Mouse (Mus musculus) heart, embryonic 15.5 days (tissue): Measurements from ENCODE around the gene Lctl. TPM values are rescaled to one million over a fixed set of nuclear protein-coding genes. Genes with fewer than 3 reads are reported as not detected.
"Not testable (repeated sequence)": the region's sequence is repeated elsewhere in the genome, so short reads cannot be mapped to it uniquely, and the experiment has no call there.

ENCODE experiments used
- ATAC-seq: fragments of 200-750 bp; cut with Nextera tagmentation; replicated peaks from 2 replicates; pipeline ENCODE4 v1.8.0; 2017; ENCODE audit warnings: low read depth, moderate TSS enrichment; ENCODE audit not compliant: insufficient number of reproducible peaks, insufficient read depth, low FRiP score
- H3K27ac ChIP-seq: fragments of 300-500 bp; sonication (generic); 2 replicates; pipeline ENCODE4 v1.5.1; 2015; ENCODE audit warnings: mild to moderate bottlenecking, inconsistent platforms
- H3K27me3 ChIP-seq: fragments of 300-500 bp; sonication (generic); 2 replicates; pipeline ENCODE4 v1.6.1; 2015; ENCODE audit warnings: inconsistent platforms
- H3K36me3 ChIP-seq: fragments of 300-500 bp; sonication (generic); 2 replicates; pipeline ENCODE4 v1.6.1; 2015; ENCODE audit warnings: mild to moderate bottlenecking, inconsistent platforms
- H3K4me1 ChIP-seq: fragments of 300-500 bp; sonication (generic); replicated peaks from 2 replicates; pipeline ENCODE4 v1.6.1; 2015; ENCODE audit warnings: inconsistent platforms
- H3K4me2 ChIP-seq: fragments of 300-500 bp; sonication (generic); 2 replicates; pipeline ENCODE4 v1.6.1; 2015; ENCODE audit warnings: inconsistent platforms, mild to moderate bottlenecking, moderate library complexity
- H3K4me3 ChIP-seq: fragments of 300-500 bp; sonication (generic); 2 replicates; pipeline ENCODE4 v1.5.1; 2015; ENCODE audit warnings: mild to moderate bottlenecking, inconsistent platforms
- H3K9ac ChIP-seq: fragments of 300-500 bp; sonication (generic); 2 replicates; pipeline ENCODE4 v1.6.1; 2015; ENCODE audit warnings: mild to moderate bottlenecking, inconsistent platforms
- H3K9me3 ChIP-seq: fragments of 300-500 bp; sonication (generic); replicated peaks from 2 replicates; pipeline ENCODE4 v1.6.1; 2016; ENCODE audit warnings: inconsistent platforms
- WGBS: fragments of 180-500 bp; shearing (Covaris S2); methylation state at CpG from one replicate; pipeline ENCODE4 v1.1.7; 2015; ENCODE audit warnings: mixed read lengths; 5-methylcytosine and 5-hydroxymethylcytosine counted together
- polyA plus RNA-seq: library from polyadenylated mRNA; unstranded; fragments of >200 nt; fragmentation: Nextera tagmentation; extraction: Ambion mirVana; gene quantifications from 2 replicates; pipeline ENCODE4 v1.2.1, GENCODE M21; 2015

Lctl gene
- polyA plus RNA-seq, 1 experiment from 2014 or later, result 0.13 TPM

DNA sequence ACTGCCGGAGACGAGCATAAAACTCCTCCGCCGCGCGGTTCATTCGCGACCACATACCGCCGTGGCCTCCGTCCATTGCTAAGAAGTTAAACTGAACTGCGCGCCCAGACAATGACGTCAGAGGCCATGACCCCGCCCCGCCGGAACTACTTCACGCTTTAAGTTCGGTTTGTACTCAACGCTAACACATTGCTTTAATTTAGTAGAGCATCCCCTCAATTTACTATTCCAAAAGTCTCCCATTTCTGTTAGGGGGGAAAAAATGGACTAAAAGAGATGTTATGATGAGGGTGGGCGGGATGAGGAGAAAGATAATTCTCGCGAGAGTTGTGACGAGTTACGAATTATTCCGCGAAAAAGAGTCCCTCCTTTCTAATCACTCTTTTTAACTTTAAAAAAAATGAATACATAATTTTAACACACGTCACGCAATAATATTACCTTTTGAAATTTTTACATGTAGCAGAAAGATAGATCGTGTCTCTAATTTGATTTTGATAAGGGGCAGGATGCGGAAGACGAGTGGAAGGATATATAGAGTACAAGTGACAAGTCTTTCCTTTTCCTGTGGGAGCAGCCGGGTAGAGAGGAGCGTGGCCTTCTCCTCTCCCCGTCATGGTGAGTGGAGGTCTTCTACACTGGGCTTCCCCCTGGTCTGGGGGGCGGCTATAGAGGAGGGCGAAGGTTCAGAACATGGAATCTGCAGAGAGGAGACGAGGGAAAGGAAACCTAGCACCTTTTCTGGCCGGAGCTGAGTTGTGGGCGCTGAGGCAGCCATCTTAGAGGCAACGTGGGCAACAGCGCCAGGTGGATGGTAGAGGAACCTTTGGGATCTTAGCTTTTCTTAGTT, 56.1 kb downstream of the Lctl start, which contains the start of the genes Zwilch and Rpl4:
TSS of gene Zwilch (minus strand) at position 289 of the 850 bp plus-strand sequence.
TSS of gene Rpl4 (plus strand) at position 560 of the 850 bp plus-strand sequence.
- under 1% methylated on average over 42 of the region's 42 CpGs for WGBS
- peak; percentile 84 for ATAC-seq
- peak within 1 kb of the TSS; percentile 86 for H3K4me2 ChIP-seq

DNA sequence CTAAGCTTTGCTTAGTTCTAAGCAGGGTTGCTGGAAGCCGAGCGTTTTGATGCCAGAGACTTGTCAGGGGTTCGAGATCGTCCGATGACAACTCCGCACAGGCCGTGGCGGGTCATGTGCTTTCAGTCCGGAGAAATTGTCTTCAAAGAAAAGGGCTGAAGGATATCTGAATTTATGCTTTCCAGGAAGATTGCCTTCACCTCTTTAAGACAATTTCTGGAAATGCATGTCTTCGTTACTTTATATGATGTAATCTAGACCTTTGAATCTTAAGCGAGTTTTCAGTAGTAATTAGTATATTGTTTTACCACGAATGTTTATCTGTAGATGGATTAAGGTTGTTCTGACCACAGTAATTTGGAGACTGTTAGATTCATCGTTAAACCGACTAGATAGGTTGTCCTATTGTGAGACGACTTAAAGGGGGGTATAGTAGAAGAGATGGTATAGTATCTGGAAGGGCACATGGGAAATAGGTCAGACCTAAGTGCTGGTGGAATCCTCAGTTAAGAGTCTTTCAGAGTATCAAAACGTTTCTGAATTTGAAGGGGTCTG, 56.8 kb downstream of the Lctl start:
- Histone ChIP-seq H3K27ac (peak overlapping the region; percentile 95), H3K9me3 (no peaks in the 10 kb centered on the region), H3K9ac (peak overlapping the region; percentile 88), H3K4me3 (peak overlapping the region; percentile 99), H3K27me3 (no peaks in the 10 kb centered on the region), H3K36me3 (peaks cover 40% of the 10 kb centered on the region), H3K4me2 (peak overlapping the region; percentile 86), H3K4me1 (peaks cover 16% of the 10 kb centered on the region)
- under 1% methylated on average over 16 of the region's 16 CpGs for WGBS
- no peak for ATAC-seq

More for the DNA sequence above, 56.1 kb downstream of the Lctl start, which contains the start of the genes Zwilch and Rpl4:
- no peaks in the 10 kb centered on the region for H3K27me3 ChIP-seq
- peak within 1 kb of the TSS; percentile 99 for H3K4me3 ChIP-seq
- no peaks in the 10 kb centered on the region for H3K9me3 ChIP-seq
- H3K27ac ChIP-seq, result peak within 1 kb of the TSS; percentile 95
- peaks cover 16% of the 10 kb centered on the region for H3K4me1 ChIP-seq
- peaks cover 34% of the 10 kb centered on the region for H3K36me3 ChIP-seq
- peak within 1 kb of the TSS; percentile 88 for H3K9ac ChIP-seq

DNA sequence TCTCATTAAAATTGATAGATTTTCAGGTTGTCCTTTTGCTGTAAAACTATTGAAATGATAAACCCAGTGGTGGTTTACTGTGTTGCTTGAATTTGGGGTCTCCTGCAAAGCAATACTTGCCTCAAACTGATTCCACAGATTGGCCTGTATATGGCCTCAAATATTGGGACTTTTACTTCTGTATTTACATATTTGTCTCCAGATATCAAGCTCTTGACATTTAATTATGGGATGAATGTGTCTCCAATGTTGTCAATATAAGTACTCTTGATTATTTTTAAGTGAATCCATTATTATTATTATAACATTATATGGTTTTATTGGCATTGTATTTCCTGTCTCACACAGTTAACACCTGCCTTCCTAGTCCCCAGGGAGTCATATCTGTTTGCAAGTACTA, 57.4 kb downstream of the Lctl start:
- no peak overlapping the region for H3K27ac ChIP-seq
- H3K4me1 ChIP-seq, result peaks cover 16% of the 10 kb centered on the region
- peak overlapping the region; percentile 99 for H3K4me3 ChIP-seq
- H3K9ac ChIP-seq, result peak overlapping the region; percentile 88; the same call in 1 of the 2 replicates
- no peaks in the 10 kb centered on the region for H3K9me3 ChIP-seq
- peak overlapping the region; percentile 86 for H3K4me2 ChIP-seq
- H3K27me3 ChIP-seq, result no peaks in the 10 kb centered on the region
- peaks cover 40% of the 10 kb centered on the region for H3K36me3 ChIP-seq
- ATAC-seq, result no peak

DNA sequence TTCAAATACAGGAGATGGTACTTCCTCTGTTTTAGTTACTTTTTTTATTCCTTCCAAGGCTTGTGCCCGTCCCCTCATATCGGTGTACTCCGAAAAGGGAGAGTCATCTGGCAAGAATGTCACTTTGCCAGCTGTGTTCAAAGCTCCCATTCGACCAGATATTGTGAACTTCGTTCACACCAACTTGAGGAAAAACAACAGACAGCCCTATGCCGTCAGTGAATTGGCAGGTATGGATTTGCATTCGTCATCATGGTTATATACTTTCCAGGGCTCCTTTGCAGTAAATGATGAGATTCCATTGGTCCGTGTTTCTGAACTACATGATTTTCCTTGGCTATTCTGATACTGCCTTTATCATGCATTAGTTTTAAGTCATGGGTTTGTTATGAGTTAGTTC, 57.8 kb downstream of the Lctl start:
- WGBS, result 59% methylated on average over 8 of the region's 8 CpGs
- Histone ChIP-seq H3K27me3 (no peaks in the 10 kb centered on the region), H3K4me3 (peak overlapping the region; percentile 99), H3K27ac (no peak overlapping the region), H3K4me1 (peaks cover 18% of the 10 kb centered on the region), H3K4me2 (peak overlapping the region; percentile 86), H3K36me3 (peaks cover 40% of the 10 kb centered on the region), H3K9ac (no peak overlapping the region), H3K9me3 (no peaks in the 10 kb centered on the region)
- ATAC-seq, result no peak

DNA sequence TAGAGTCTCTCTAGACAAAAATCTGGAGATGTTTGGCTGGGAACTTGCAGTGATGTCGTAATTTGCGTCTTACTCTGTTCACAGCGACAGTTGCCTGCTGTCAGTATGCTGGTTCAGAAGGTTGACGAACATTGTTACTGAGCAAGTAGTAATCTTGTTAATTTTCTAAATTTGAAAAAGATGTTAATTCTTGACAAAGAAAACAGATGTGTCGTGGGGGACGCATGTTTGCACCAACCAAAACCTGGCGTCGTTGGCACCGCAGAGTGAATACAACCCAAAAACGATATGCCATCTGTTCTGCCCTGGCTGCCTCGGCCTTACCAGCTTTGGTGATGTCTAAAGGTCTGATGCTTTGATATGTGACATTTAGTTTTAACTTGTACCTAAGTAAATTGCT, 58.4 kb downstream of the Lctl start:
- no peak for ATAC-seq
- Histone ChIP-seq H3K4me2 (no peak overlapping the region), H3K36me3 (peaks cover 41% of the 10 kb centered on the region), H3K9me3 (no peaks in the 10 kb centered on the region), H3K4me3 (no peak overlapping the region), H3K4me1 (peaks cover 23% of the 10 kb centered on the region), H3K27me3 (no peaks in the 10 kb centered on the region), H3K27ac (no peak overlapping the region), H3K9ac (no peak overlapping the region)
- WGBS, result 89% methylated on average over 11 of the region's 11 CpGs

DNA sequence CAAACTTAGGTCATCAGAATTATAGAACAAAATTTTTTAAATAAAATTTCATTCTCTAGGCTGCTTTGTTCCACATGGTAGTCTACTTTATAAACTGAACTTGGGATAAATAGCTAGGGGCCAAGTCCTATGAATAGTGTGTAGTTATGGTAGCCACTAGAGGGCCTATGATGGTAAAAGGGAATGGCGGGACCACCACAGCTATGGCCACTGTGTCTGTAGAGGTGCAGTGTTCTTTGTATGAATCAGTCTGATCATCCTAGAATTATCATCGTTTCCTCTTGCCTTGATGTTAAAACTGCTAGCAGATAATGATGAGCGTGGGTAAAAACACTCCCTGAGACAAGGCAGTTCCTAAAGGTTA, 61.6 kb downstream of the Lctl start:
- H3K4me1 ChIP-seq, result peaks cover 11% of the 10 kb centered on the region
- WGBS, result 33% methylated on average over 3 of the region's 3 CpGs
- ATAC-seq, result no peak; the same call in 1 of the 2 replicates
- H3K9me3 ChIP-seq, result no peaks in the 10 kb centered on the region
- peaks cover 59% of the 10 kb centered on the region for H3K36me3 ChIP-seq
- H3K4me2 ChIP-seq, result peak overlapping the region; percentile 67
- peak overlapping the region; percentile 88 for H3K27ac ChIP-seq
- peak overlapping the region; percentile 75 for H3K9ac ChIP-seq
- H3K27me3 ChIP-seq, result no peaks in the 10 kb centered on the region
- H3K4me3 ChIP-seq, result peak overlapping the region; percentile 82

DNA sequence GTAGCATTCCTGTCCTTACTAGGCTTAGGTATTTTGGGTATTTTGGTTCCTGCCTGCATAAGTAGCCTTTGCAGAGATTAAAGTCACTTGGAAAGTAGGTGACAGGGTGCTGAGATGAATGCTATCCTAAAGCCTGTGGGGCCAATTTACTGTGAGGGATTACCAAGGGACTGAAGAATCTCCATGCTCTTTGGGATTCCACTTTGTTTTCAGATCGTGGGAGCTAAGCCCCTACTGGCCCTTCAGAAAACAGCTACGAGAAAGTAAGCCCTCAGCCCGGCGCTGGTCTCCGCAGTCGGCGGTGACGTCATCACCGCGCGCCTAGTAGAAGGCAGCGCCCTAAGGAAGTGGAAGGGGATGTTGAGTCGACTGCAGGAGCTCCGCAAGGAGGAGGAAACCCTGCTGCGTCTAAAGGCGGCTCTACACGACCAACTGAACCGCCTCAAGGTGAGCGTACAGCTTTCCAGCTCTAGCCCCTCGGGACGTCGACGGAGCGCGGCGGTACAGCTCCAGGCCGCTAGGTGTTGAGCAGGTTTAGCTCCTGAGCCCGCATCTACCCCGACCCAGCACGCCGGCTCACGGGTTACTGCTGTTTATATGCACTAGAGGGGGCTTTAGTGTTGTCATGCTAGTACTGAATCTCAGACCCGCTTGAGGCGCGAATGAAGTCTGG, 62.2 kb downstream of the Lctl start, which contains the start of gene Snapc5:
TSS of gene Snapc5 (plus strand) at position 301 of the 673 bp plus-strand sequence.
- peaks cover 11% of the 10 kb centered on the region for H3K4me1 ChIP-seq
- peak within 1 kb of the TSS; percentile 82 for H3K4me3 ChIP-seq
- peak within 1 kb of the TSS; percentile 67 for H3K4me2 ChIP-seq
- no peaks in the 10 kb centered on the region for H3K9me3 ChIP-seq
- peaks cover 61% of the 10 kb centered on the region for H3K36me3 ChIP-seq
- peak within 1 kb of the TSS; percentile 88 for H3K27ac ChIP-seq
- peak within 1 kb of the TSS; percentile 75 for H3K9ac ChIP-seq
- under 1% methylated on average over 35 of the region's 35 CpGs for WGBS
- ATAC-seq, result peak; percentile 92
- H3K27me3 ChIP-seq, result no peaks in the 10 kb centered on the region

DNA sequence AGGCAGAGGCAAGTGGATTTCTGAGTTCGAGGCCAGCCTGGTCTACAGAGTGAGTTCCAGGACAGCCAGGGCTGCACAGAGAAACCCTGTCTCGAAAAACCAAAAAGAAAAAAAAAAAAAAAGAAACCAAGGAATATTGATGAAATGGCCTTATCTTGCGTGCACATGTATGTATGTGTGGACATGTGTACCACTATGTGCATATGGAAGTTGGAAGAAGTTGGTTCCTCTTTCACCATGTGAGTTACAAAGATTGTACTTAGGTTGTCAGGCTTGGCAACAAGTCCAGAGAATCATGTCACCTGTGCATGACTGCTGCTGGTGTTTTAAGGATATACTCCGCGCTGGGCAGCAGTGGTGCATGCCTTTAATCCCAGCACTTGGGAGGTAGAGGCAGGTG, 66.3 kb downstream of the Lctl start:
- not testable (repeated sequence) for H3K4me3 ChIP-seq
- peaks cover 48% of the 10 kb centered on the region for H3K36me3 ChIP-seq
- WGBS, result 96% methylated on average over 5 of the region's 5 CpGs

DNA sequence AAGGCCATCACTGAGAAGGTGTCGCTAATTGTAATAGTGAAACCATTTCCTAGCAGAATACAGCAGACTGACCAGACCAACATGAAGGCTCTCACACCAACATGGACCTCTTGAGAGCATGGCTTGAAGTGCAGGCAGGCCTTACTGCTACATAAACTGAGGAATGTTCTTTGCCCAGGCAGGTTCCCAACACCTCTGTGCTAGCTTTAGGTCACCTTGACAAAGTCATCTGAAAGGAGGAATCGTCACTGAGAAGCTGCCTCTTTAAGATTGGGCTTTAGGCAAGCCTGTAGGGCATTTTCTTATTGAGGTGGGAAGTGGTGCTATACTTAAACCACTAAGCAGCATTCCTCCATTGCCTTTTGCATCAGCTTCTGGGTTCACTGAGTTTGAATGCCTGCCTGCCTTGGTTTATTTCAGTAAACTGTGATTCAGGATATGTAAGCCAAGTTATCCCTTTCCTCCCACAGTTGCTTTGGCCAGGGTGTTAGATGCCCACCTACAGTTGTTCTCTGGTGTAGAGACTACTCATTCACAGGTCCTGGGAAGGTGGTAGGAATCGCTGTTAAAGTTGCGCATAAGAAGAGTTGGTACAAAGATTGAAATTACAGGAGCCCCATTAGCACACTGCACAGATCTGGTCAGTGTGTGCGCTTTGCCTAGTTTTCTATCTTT, 67.4 kb downstream of the Lctl start:
- Histone ChIP-seq H3K27ac (no peak overlapping the region), H3K9me3 (no peaks in the 10 kb centered on the region), H3K4me2 (no peak overlapping the region), H3K4me1 (peaks cover 7% of the 10 kb centered on the region), H3K36me3 (peaks cover 54% of the 10 kb centered on the region; the same call in 1 of the 2 replicates), H3K27me3 (no peaks in the 10 kb centered on the region), H3K4me3 (no peak overlapping the region), H3K9ac (no peak overlapping the region)
- WGBS, result 84% methylated on average over 5 of the region's 5 CpGs
- ATAC-seq, result no peak

More for the DNA sequence above, 66.3 kb downstream of the Lctl start:
- H3K4me1 ChIP-seq, H3K4me2 ChIP-seq, H3K9me3 ChIP-seq, H3K27ac ChIP-seq, H3K27me3 ChIP-seq, H3K9ac ChIP-seq, ATAC-seq: not testable (repeated sequence)
